Mouse (Mus musculus): ENCODE measurements around the gene Flcn. TPM values are rescaled to one million over a fixed set of nuclear protein-coding genes. Genes with fewer than 3 reads are reported as not detected.

Gene Flcn
- total RNA-seq, 2 experiments from 2014 or later = 10.7 to 17.5 TPM

Other genes starting within 250 kb of the Flcn start
- gene Olfr222, start 233.8 kb downstream of the Flcn start, total RNA-seq (2015; ENCODE audit: low replicate concordance) = not detected in 2 replicates
- not detected in 2 replicates for gene Olfr222, start 233.8 kb downstream of the Flcn start, total RNA-seq (2017; ENCODE audit: low replicate concordance)
- not detected in 2 replicates for gene Olfr223, start 216.7 kb downstream of the Flcn start, total RNA-seq (2015; ENCODE audit: low replicate concordance)
- not detected in 2 replicates for gene Olfr223, start 216.7 kb downstream of the Flcn start, total RNA-seq (2017; ENCODE audit: low replicate concordance)
- gene Mprip, start 148.7 kb downstream of the Flcn start, total RNA-seq (2015; ENCODE audit: low replicate concordance) = 5.6 and 20.9 TPM in 2 replicates
- 10.6 and 21.7 TPM in 2 replicates for gene Mprip, start 148.7 kb downstream of the Flcn start, total RNA-seq (2017; ENCODE audit: low replicate concordance)
- gene Pld6, start 22.4 kb downstream of the Flcn start, total RNA-seq (2015; ENCODE audit: low replicate concordance) = not detected in 2 replicates
- 0.84 TPM in 1 of 2 replicates, not detected in the other for gene Pld6, start 22.4 kb downstream of the Flcn start, total RNA-seq (2017; ENCODE audit: low replicate concordance)
- gene Nt5m, start 29.4 kb upstream of the Flcn start, total RNA-seq (2015; ENCODE audit: low replicate concordance) = 0.38 and 1.0 TPM in 2 replicates
- gene Nt5m, start 29.4 kb upstream of the Flcn start, total RNA-seq (2017; ENCODE audit: low replicate concordance) = 2.0 TPM in 1 of 2 replicates, not detected in the other
- 57.3 and 117 TPM in 2 replicates for gene Cops3, start 29.8 kb upstream of the Flcn start, total RNA-seq (2015; ENCODE audit: low replicate concordance)
- 31.9 and 41.4 TPM in 2 replicates for gene Cops3, start 29.8 kb upstream of the Flcn start, total RNA-seq (2017; ENCODE audit: low replicate concordance)
- gene Med9, start 138.2 kb upstream of the Flcn start, total RNA-seq (2015; ENCODE audit: low replicate concordance) = 2.9 and 3.3 TPM in 2 replicates
- gene Med9, start 138.2 kb upstream of the Flcn start, total RNA-seq (2017; ENCODE audit: low replicate concordance) = 3.9 and 8.9 TPM in 2 replicates
- gene Rasd1, start 154.9 kb upstream of the Flcn start, total RNA-seq (2015; ENCODE audit: low replicate concordance) = not detected in 2 replicates
- not detected in 2 replicates for gene Rasd1, start 154.9 kb upstream of the Flcn start, total RNA-seq (2017; ENCODE audit: low replicate concordance)
- gene Pemt, start 236.5 kb upstream of the Flcn start, total RNA-seq (2015; ENCODE audit: low replicate concordance) = 3.8 and 6.7 TPM in 2 replicates
- gene Pemt, start 236.5 kb upstream of the Flcn start, total RNA-seq (2017; ENCODE audit: low replicate concordance) = 0.98 and 6.6 TPM in 2 replicates

Data from erythroblast, adult 5-6 weeks (primary cell).